Mouse (Mus musculus): ENCODE data around the gene Metrn.

DNA sequence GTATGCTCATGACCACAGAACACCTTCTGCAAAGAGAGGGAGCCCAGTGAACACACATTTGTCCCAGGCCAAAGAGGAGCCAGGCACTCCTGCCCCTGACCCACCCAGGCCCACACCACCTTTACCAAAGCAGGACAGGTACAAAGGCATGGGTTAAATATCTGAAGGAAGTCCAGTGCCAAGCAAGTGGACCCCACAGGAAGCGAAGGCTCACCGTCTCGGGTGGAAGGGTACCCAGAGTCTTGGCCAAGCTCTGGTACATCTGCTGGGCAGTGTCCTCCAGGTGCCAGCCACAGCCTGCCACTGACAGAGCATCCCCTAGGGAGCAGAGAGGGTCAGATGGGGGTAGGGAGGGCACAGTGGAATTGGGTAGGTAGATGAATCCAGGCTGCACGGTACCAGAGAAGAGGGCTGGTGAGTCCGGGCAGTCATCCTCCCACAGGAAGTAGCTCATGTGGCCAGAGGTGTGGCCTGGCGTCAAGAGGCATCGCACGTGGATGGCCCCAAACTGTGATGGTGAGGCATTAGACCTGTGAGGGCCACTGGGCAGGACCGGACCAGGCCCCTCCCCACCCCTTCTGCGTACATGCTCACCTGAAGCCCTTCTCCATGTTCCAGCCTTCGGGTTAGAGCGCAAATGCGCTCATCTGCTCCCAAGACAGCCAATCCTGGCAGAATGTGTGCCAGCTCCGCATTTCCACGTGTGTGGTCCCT, 12.9 kb downstream of the Metrn start:
- TF ChIP-seq HCFC1 (IDR thresholded peaks at IDR 0.05; ENCODE audit: borderline replicate concordance, insufficient read depth, low read length): no peak
- TF ChIP-seq MAFK (IDR thresholded peaks at IDR 0.05; ENCODE audit: insufficient read depth, low read depth, low read length): no peak
- no peak for TF ChIP-seq CHD2 (IDR thresholded peaks at IDR 0.05; ENCODE audit: low read depth, low read length)

Measured in ES-E14 (cell line).